Mouse (Mus musculus) CD4-positive naive resting alpha-beta T cell, adult 57 days (primary cell): ENCODE data around the gene Spsb1. TPM values are rescaled to one million over a fixed set of nuclear protein-coding genes. Genes with fewer than 3 reads are reported as not detected.

Experiments
- total RNA-seq: library from RNA; stranded (reverse); gene quantifications from one replicate; pipeline ENCODE4 v1.2.4, GENCODE M21; 2023

The Spsb1 gene
- 25.7 TPM for total RNA-seq

GRCm38 (mm10) chr4:149954893-149955439 lies at the start of gene Spsb1:
Spsb1 (minus strand) TSS chr4:149955043.

Other genes starting within 250 kb of the Spsb1 start
- gene Tmem201, start 217.0 kb downstream of the Spsb1 start, total RNA-seq: 27.9 TPM
- gene Slc25a33, start 180.8 kb downstream of the Spsb1 start, total RNA-seq: 3.9 TPM
- gene H6pd, start 54.0 kb upstream of the Spsb1 start, total RNA-seq: 23.9 TPM
- gene Gpr157, start 132.3 kb upstream of the Spsb1 start, total RNA-seq: 2.0 TPM
- gene Slc2a5, start 164.2 kb upstream of the Spsb1 start, total RNA-seq: not detected
- gene Slc2a7, start 193.9 kb upstream of the Spsb1 start, total RNA-seq: not detected
- not detected for gene Car6, start 246.3 kb upstream of the Spsb1 start, total RNA-seq